Mouse (Mus musculus): ENCODE measurements around the gene Hnf4a.
"Not testable (repeated sequence)": the region's sequence is repeated elsewhere in the genome, so short reads cannot be mapped to it uniquely, and the experiment has no call there.

Hnf4a gene

DNA sequence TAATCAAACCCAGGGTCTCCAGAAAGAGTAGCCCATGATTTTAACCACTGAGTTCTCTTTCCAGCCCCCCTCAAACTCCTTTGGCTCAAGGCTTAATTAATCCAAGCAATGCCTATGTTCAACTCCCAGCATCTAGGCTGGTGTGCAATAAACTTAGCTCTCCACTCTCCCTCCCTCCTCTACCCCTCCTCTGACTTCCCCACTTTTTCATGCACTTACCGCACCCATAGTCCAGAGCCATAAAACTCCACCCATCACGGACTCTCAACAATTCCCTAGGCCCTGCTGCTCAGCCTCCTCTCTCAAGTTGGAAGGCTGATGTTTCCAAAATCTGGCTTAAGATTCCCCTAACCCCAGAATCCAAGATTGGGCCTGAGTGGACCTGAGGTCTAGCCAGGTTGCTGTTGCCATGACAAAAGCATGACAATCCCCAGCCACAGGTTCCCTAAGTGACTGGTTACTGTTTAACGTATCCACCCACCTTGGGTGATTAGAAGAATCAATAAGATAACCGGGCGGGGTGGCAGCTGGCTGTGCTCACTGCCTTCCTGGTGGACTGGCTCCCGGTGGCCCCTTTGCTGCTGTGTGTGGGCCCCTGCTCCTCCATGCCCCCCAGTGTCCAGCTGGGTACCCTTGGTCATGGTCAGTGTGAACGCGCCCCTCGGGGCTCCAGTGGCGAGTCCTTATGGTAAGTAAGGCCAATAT lies at the start of gene Hnf4a:
Hnf4a (plus strand) TSS at position 509 of the 705 bp plus-strand sequence.
- DNase-seq (ENCODE audit: extremely low spot score, low read depth, low spot score) = no peak

DNA sequence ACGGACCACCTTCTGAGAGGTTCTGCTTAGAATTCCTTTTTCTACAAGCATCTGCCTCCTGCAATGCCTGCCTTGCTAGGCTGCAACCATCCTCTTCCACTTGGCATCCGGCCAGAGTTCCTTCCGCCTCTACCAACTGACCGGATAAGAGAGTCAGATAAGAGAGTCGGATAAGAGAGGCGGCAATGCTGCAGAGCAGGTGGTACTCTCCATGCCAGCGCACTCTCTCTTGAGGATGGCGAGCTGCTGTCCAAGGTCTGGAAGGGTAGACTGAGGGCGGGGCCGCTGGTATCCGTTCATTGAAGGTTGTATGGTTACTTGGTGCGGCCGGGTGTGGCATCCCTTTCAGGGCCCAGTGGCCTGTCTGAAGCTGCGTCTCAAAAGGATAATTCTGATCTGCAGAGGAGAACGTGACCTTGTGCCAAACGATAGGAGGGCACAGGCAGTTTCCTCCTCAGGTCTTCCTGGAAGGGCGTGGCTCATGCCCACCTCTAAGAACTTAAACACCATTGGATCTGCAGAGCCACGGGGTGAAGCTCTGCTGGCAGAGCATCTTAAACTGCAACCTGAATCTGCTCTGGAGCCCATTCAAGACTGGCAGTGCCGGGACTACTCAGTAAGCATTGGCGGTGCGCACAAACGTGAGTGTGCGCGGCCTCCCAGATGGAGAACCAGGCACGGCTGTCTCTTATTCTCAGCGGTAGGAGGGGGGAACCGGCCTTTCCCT lies 47.9 kb upstream of the Hnf4a start:
- no peak for DNase-seq (ENCODE audit: extremely low spot score, low read depth, low spot score)

DNA sequence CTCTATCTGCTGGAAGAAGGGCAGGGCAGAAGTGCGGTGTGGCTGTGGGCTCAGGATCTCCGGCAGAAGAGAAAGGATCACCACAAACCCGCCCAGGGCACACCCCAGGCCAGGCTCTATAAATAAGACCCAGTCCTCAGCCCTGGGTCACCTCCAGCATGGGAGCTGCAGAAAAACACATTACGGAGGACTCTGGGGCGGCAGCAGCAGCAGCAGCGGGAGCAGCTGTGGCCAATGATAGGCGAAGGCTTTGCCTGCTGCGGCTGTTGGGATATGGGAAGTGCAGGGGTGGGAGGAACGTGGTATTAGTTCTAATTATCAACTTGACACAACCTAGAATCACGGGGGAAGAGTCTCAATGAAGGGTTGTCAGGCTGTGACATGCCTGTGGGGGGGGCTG lies 47.2 kb upstream of the Hnf4a start:
- no peak for DNase-seq (ENCODE audit: extremely low spot score, low read depth, low spot score)

DNA sequence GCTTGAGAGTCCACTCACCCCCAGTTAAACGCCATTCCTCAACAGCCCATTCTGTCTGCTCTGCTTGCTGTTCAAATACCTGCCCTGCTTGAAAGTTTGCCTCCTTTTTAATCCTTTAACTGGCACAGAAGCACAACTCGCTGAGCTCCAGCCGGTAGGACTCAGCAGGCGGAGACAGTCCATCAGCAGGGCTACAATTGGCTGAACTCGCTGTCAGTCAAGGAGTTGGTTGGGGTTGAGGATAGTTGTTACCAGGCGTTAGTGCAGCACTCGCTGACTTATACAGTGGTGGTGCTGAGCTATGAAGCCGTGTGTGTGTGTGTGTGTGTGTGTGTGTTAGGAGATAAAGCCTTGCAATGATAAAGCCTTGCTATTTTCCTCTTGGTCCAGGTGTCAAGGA lies 46.0 kb upstream of the Hnf4a start:
- DNase-seq (ENCODE audit: extremely low spot score, low read depth, low spot score) = no peak

DNA sequence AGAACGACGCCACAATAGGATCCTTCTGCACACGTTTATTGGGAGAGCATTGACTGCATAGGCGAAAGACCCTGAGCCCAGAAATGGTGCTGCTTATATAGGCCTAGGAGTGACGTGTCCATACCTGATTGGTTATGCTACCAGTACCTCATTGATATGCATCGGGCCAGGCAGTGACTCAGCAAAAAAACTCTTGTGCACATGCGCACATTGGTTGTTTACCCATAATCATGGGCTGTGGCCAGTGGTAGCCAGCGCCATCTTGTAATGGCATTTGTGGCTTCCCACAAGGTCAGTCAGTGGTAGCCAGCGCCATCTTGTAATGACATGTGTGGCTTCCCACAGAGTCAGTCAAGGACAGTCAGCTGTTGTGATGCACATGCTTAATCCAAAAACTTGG lies 45.3 kb upstream of the Hnf4a start:
- not testable (repeated sequence) for DNase-seq (ENCODE audit: extremely low spot score, low read depth, low spot score)

DNA sequence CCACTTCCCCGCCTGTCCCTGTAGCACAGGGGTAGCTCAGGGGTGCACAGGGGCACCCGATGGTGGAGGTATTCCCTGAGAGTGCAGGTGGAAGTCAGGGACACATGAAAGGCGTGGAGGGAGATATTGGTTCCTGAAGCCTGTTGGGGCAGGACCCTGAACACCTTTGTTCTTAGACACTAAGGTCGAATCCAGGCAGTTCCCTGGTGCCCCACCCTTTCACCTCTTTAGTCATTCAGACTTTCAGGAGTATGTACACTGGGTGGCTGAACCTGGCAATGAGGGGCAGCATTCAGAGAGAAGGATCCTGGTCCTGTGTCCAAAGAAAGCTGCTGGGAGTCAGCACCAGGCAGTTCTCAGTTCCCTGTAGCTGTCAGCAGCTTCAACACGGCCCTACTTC lies 44.2 kb upstream of the Hnf4a start:
- no peak for DNase-seq (ENCODE audit: extremely low spot score, low read depth, low spot score)

DNA sequence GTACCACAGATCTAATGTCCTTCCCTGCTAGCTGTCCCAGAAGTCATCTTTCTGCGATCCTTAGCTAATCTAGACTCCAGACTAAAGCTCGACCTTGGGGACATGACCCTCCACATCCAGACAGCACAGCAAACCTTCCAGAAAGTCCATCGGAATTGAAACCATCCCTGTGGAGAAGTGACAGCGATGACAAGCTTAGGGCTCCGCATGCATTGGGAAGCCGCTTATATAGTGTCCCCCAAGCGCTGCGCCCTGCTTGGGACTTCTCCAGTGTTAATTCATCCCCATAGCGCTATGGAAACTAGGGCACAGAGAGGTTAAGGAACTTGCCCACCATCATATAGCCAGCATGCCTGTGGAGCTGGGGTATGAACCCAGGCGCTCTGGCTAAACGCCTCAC lies 43.8 kb upstream of the Hnf4a start:
- DNase-seq (ENCODE audit: extremely low spot score, low read depth, low spot score) = no peak

DNA sequence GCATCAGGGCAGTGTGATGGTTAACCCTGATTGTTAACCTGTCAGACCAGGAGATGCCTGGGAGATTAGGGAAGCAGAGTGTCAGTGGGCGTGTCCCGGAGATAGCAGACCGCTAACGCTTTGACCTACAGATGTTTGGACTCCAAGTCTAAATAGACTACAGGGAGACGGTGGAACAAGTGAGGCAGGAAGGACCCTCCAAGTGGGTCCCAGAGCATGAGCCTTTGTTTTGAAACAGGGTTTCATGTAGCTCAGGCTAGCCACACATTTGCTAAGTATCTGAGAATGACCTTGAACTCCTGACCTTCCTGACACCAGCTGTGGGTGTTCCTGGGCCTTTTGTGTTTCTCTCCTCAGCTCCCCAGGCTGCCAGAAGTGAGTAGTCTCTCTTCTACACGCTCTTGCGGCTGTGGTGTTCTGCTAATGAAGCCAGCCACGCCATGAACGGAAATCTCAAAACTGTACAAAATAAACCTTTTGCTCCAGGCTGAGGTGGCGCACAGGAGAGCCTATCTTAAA lies 43.3 kb upstream of the Hnf4a start:
- no peak for DNase-seq (ENCODE audit: extremely low spot score, low read depth, low spot score)

DNA sequence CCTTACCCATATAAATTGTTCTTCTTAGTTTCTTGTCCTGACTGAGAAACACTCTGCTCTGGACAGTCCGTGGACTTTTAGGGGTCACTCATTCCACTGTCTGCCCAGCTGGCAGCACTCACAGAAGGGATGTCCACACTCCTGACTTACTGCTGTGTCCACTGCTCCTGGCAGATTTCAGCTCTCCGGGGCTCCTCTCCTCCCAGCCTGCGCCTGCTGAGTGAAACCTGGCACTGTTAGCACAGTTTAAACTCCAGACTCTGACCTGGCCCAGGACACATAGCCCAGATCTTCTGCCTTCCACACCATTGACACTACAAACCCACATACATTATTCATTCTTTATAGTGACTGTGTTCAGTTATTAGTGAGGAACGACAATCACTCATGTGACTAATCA lies 42.6 kb upstream of the Hnf4a start:
- no peak for DNase-seq (ENCODE audit: extremely low spot score, low read depth, low spot score)

DNA sequence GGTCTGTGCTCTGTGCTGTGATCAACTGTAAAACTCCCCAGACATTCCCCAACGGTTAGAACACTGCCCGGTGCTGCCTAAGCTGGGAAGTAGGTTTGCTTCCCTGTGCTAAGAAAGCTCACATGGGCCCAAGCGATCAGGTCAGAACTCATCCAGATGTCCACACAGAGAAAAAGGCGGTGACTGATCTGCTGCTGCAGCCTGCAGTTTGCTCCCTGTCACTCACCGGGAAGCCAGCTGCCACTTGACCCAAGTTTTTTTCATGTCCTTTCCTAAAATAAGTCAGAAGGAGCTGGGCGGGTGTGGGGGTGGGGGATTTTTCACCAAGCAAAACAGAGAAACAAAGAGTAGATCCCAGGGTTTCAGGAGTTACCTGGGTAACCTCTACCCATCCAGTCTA lies 42.0 kb upstream of the Hnf4a start:
- no peak for DNase-seq (ENCODE audit: extremely low spot score, low read depth, low spot score)

DNA sequence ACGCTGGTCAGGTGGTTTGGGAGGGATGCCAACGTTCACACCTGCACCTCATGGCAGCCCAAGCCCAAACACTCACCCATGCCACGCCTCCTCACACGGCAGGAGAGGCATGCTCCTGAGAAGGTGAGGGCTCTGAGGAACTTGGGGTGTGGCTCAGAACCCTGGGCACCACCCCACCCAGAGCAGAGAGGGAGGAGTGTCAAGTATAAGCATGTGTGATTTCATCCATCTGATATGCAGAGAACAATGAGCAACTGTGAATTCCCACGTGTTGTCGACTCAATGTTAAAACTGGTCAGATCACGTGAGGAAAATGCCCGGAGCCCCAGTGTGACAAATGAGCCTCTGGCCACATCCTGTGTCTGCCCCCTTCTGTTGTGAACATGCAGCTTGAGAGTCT lies 39.8 kb upstream of the Hnf4a start:
- no peak for DNase-seq (ENCODE audit: extremely low spot score, low read depth, low spot score)

DNA sequence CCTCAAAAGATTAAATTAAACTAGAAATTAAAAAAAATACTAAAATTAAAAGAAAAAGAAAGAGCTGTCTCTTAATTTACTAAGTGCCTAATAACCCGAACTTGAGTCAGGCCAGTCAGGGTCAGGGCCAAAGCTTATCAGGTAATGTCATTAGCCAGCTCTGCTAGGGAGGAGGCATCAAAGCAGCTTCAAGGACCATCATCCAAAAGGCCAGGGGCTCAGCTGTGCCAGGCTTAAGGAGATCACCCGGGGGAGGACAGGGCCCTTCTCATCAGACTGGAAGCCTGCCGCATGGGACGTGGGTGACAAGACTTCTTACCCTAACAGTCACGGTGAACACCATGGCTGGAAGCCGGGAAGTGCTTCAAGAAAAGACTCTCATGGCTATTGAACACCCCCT lies 39.0 kb upstream of the Hnf4a start:
- no peak for DNase-seq (ENCODE audit: extremely low spot score, low read depth, low spot score)

DNA sequence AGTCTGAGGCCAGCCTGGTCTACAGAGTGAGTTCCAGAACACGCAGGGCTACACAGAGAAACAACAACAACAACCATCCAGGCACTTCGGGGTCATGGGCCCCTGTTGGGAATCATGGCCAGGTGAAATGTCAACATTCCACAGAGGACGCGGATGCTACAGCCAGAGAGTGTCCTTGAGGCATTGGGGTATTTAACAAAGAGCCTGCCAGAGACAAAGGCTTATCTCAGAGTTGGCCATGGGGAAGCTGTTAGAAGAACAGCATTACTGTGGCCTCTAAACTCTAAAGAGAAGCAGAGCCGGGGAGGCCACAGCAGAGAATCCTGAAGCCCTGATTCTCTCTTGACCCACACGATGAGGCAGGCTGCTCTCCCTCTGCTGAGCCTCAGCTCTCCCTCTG lies 37.7 kb upstream of the Hnf4a start:
- no peak for DNase-seq (ENCODE audit: extremely low spot score, low read depth, low spot score)

DNA sequence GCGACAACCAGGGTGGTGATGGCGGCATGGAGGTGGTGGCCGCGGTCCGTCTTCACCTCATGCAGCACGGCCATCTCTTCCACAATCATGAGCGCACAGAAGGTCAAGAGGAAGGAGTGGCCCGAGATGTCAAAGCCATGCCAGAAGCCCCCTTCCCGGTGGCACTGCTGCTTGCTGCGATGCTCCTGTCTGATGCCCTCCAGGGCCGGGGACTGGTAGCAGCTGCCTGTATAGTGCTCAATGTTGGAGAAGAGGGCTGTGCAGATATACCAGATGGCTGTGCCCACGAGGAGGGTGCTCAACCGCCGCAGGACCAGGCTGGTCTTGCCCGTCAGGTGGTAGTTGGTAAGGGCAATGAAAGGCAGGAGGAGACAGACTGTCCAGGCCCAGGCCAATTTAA lies 36.9 kb upstream of the Hnf4a start:
- no peak for DNase-seq (ENCODE audit: extremely low spot score, low read depth, low spot score)

DNA sequence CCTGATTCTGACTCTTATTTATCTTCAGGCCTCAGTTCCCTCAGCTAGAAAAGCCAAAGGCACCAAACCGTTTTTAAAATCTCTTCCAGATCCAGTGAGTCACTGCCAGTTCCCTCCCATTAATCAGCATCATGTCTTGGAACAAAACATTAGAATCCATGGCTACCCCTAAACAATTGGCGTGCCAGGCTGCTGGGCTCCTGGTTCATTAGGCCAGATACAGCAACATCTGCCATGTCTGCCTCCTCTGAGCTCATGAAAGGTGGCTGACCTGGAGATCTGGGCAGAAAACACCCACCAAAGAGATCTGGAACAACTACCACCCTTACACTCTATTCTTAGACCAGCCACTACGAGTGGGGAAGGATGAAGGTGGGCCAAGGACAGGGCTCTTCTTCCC lies 35.5 kb upstream of the Hnf4a start:
- DNase-seq (ENCODE audit: extremely low spot score, low read depth, low spot score) = no peak

DNA sequence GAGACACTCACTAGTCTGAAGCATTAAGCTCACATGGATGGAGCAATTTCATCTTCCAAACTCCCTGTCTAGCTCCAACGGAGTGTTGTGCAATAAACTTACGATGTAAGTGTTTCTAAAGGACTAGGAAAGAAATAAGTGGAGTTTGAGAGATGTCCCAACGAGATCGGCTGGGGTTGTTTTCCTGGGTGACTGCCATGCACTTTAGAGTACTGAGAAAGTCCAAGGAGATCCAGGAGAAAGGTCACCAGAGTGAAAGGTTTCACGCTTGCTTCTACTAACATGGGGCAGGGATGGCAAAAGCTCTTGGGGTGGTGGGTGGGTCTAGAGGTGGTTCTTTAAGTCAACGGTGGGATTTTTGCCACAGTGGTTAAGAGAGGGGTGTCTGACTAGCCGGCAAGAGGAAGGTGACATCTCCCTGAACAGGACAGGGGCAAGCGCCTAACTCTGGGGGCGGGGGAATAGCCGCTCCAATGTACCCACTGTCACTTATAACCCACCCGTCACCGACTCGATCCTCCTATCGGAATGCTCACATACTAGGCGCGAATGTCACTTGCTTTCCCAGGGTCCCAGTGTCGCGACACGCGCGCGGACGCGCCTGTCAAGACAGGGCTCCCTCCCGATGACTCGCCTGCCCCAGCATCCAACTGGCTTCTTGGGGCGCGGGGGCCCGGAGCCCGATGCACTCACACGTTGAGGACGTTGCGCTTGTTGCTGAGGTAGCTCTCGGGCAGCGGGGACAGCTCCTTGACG lies 34.7 kb upstream of the Hnf4a start:
- DNase-seq (ENCODE audit: extremely low spot score, low read depth, low spot score) = no peak

DNA sequence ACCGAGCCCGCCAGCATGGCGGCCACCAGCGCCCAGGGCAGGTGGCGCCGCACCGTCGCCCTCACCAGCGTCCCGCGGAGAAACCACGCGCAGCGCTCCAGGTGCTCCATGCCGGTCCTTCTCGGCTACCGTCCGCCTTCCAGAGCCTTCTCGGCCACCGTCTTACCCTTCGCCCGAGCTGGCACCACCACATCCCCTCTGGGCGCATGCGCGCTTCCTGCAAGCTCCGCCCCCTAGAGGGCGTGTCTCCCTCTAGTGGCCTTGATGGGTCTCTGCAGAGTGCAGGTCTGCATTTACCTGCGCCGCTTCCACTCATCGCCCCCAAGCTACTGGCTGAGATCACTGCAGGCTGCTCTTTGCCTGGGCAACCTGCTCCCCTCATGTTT lies 34.1 kb upstream of the Hnf4a start, which contains the start of gene Fitm2:
Fitm2 (minus strand) TSS at position 164 of the 386 bp plus-strand sequence.
- DNase-seq (ENCODE audit: extremely low spot score, low read depth, low spot score) = peak; percentile 95

DNA sequence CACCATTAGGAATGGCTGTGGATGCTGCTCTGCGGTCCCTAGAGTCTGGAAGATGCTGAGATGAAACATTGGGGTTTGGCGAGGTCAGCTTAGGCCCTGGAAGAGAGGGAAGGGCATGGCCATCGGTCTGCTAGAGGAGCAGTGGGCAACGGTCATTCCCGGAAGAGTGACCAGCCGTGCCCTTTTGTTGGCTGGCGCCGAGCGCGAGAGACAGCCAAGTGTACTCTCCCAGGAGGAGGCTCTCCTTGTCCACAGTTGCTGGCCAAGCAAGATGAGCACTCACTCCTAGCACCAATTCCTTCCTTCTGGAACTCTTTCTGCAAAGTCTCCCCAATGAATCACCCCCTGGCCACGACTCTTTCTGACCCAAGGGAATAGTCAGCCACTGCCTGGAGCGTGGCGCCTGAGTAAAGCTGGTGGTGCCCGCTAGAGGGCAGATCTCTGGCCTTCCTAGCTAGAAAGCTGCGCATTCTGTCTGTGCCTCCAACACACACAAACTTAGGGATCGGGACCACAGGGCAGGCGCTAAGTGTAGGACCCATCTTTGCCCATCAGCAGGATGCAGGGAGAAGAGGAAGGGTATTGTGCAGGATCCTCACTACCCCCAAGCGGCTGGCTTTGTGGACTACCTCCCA lies 26.3 kb upstream of the Hnf4a start:
- DNase-seq (ENCODE audit: extremely low spot score, low read depth, low spot score) = no peak

DNA sequence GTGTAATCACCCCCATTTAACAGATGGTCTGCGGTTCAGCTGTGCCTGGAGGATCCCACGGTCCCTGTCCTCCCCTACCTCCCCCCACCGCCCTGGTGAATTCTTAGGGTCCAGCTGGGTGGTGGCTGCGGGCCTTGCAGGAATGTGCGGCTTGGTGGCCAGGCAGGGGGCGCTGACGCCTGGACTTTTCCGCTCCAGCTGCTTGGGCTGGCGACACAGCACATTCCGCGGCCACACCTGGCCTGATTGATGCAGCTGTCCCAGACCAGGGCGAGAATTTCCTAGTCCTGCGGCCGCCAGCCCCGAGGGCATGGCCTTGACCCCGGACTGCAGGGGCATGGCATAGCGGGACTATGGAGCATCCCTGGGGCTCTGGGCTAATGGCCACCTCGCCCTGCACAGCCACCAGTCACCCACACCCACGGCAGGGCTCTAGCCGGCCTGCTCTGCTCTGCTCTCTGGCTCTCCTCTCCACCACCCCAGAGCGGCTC lies 25.0 kb upstream of the Hnf4a start:
- DNase-seq (ENCODE audit: extremely low spot score, low read depth, low spot score) = no peak

DNA sequence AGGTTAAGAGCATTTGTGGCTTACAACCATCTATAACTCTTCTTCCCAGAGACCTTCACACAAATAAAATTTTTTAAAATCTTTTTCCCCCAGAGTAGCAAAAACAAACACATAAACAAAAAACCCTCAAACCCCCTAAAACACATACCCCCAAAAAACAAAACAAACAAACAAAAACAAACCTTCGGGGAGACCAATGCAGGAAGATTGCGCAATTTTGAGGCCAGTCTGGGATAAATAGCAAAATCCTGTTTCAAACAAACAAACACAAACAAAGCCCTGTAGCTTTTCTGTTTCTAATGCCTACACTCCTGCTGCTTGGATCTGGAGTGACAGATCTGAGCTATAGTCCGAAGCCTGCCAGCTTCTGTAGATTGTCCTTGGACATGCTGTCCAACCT lies 19.2 kb upstream of the Hnf4a start:
- no peak for DNase-seq (ENCODE audit: extremely low spot score, low read depth, low spot score)

DNA sequence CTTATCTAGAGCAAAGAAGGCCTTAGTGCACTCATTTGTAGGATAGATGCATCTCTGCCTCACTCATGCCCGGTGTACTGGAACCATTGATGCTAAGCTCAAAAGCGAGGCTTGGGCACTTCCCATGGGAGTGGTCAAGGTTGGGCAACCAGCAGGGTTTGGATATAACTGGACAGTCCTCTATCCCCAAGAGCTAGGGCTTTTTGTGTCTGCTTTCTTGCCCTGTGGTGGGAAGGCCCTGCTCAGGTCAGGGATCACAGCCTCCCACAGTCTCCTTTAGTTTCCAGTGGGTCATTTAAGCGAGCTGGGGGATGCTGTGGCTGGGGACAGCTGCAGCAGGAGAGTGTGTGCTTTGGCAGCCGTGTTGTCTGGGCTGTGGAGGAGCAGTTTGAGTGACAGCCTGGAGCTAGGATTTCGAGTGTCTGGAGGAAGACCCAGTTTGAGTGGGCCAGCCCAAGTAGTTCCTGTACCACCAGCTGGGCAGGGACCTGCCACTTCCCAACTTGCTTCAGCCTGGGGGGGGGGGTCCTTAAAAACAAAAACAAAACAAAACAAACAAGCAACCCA lies 16.8 kb upstream of the Hnf4a start:
- DNase-seq (ENCODE audit: extremely low spot score, low read depth, low spot score) = no peak

All from hindlimb bud, embryonic 11.5 days (tissue).